In the genomic region with DNA sequence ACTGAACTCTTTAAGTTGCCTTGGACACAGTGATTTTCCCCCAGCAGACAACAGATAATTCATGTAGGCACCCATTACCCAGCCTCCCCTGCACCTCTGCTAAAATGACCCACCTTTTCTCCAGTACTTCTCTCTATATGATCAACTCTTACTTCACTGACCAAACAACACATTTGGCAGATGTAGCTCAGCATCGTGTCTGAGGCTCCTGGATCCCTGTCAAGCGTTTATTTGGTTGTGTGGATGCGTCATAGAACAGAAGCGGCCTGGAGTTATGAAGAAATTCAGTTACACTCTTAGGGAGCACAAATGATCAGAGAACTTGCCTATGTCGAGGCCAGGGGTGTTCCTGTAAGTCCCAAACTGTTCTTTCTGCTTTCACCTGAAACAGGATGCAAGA, we compare ENCODE assay signal across 15 mouse cellular contexts.
"Had no signal": no experiment of that assay in that cellular context is flagged by ENCODE, and none has a peak within 500 bp of the region (broad histone marks: within the 10 kb centered on the region; RNA-seq: fewer than 3 reads in every experiment).

No protein-coding gene starts in this region.

- DNase-seq: heart, postnatal 10 days; heart, postnatal 14 days; heart, postnatal 36 days; kidney, adult 11 months; kidney, adult 18-20 months; kidney, adult 2 months; kidney, adult 8-10 months; kidney, adult 9 months; kidney, postnatal 10 days; kidney, postnatal 14 days; kidney, postnatal 25 days; kidney, postnatal 36 days; kidney, postnatal 4 days; layer of hippocampus, adult 9-11 months; layer of hippocampus, postnatal 36 days had no signal
